ENCODE assay signal across 9 mouse cellular contexts in the genomic region with DNA sequence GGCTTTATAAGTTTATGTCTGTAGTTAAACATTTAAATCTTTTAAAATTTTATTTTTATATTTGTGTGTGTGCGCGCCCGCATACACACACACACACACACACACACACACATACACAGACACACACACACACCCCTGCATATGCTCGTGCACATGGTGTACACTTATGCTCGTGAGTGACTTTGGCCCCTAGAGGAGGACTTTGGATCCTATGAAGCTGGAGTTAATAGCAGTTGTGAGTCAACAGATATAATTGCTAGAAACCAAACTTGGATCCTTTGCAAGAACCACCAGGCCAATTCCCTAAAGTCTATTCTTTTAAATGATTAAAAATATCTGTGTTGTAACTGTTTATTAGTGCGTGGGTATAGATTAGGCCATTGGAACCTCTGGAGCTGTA. TPM values are rescaled to one million over a fixed set of nuclear protein-coding genes. Genes with fewer than 3 reads are reported as not detected.
DNase-seq lines count a peak whose midpoint lies in the region; ATAC-seq and TF ChIP-seq lines count a peak whose summit lies in the region.
"Had no signal": no experiment of that assay in that cellular context is flagged by ENCODE, and none has a peak within 500 bp of the region (broad histone marks: within the 10 kb centered on the region; RNA-seq: fewer than 3 reads in every experiment).

No protein-coding gene starts in this region.

- no peaks in the 10 kb centered on the region for H3K27me3 ChIP-seq in kidney, embryonic 15.5 days
- H3K27me3 ChIP-seq in hindbrain, embryonic 10.5 days (ENCODE audit: insufficient read depth, poor library complexity, severe bottlenecking): no peaks in the 10 kb centered on the region
- no peaks in the 10 kb centered on the region for H3K27me3 ChIP-seq in midbrain, embryonic 16.5 days (ENCODE audit: control insufficient read depth, insufficient read depth, low read depth, low read length)
- H3K27me3 ChIP-seq: liver, embryonic 15.5 days had no signal

- no peak for ATAC-seq in kidney, embryonic 15.5 days (replicated peaks; ENCODE audit: low FRiP score)
- 0 out of 2 replicates have a peak, but pooled peaks have one; percentile 42 for ATAC-seq in midbrain, embryonic 16.5 days

- no peak for TF ChIP-seq POLR2A in cortical plate, adult 2 months (IDR thresholded peaks at IDR 0.05; ENCODE audit: extremely low read depth, insufficient read depth, low read length)

- H3K4me1 ChIP-seq in kidney, embryonic 15.5 days: peaks cover 18% of the 10 kb centered on the region
- H3K4me1 ChIP-seq in cortical plate, adult 2 months (ENCODE audit: control insufficient read depth, insufficient read depth, low read length): peaks cover 6% of the 10 kb centered on the region
- peaks cover 48% of the 10 kb centered on the region for H3K4me1 ChIP-seq in hindbrain, embryonic 10.5 days (replicated peaks)
- peaks cover 20% of the 10 kb centered on the region for H3K4me1 ChIP-seq in midbrain, embryonic 16.5 days (ENCODE audit: control insufficient read depth, insufficient read depth, low read length)

- no peak overlapping the region for H3K4me2 ChIP-seq in kidney, embryonic 15.5 days
- no peak overlapping the region for H3K4me2 ChIP-seq in midbrain, embryonic 16.5 days (ENCODE audit: low read length)
- H3K4me2 ChIP-seq: liver, embryonic 15.5 days had no signal

- WGBS in kidney, embryonic 15.5 days: 90% methylated on average over 6 of the region's 6 CpGs
- 91% methylated on average over 6 of the region's 6 CpGs for WGBS in hindbrain, embryonic 10.5 days
- WGBS in midbrain, embryonic 16.5 days: 68% methylated on average over 6 of the region's 6 CpGs

- H3K9me3 ChIP-seq in kidney, embryonic 15.5 days (replicated peaks): no peaks in the 10 kb centered on the region
- H3K9me3 ChIP-seq in hindbrain, embryonic 10.5 days: no peaks in the 10 kb centered on the region
- no peaks in the 10 kb centered on the region for H3K9me3 ChIP-seq in midbrain, embryonic 16.5 days (replicated peaks; ENCODE audit: control insufficient read depth, low read length, poor library complexity, severe bottlenecking)
- H3K9me3 ChIP-seq: liver, embryonic 15.5 days had no signal

- H3K9ac ChIP-seq in kidney, embryonic 15.5 days: no peak overlapping the region
- no peak overlapping the region for H3K9ac ChIP-seq in midbrain, embryonic 16.5 days (ENCODE audit: low read depth, low read length)
- H3K9ac ChIP-seq: liver, embryonic 15.5 days had no signal

- H3K36me3 ChIP-seq in kidney, embryonic 15.5 days: no peaks in the 10 kb centered on the region
- H3K36me3 ChIP-seq in hindbrain, embryonic 10.5 days: 0 out of 2 replicates have a peak, but pooled peaks cover 3% of the 10 kb centered on the region
- no peaks in the 10 kb centered on the region for H3K36me3 ChIP-seq in midbrain, embryonic 16.5 days (ENCODE audit: control insufficient read depth, insufficient read depth, low read length)
- H3K36me3 ChIP-seq: liver, embryonic 15.5 days had no signal

- TF ChIP-seq CTCF in cortical plate, adult 2 months (IDR thresholded peaks at IDR 0.05; ENCODE audit: extremely low read depth, insufficient read depth, low read length): no peak

- H3K4me3 ChIP-seq in kidney, embryonic 15.5 days (replicated peaks): no peak overlapping the region
- no peak overlapping the region for H3K4me3 ChIP-seq in cortical plate, adult 2 months (ENCODE audit: insufficient read depth, low read length)
- H3K4me3 ChIP-seq in hindbrain, embryonic 10.5 days: no peak overlapping the region
- H3K4me3 ChIP-seq in midbrain, embryonic 16.5 days (ENCODE audit: low read depth, low read length): no peak overlapping the region
- H3K4me3 ChIP-seq: liver, embryonic 15.5 days had no signal

- DNase-seq in kidney, postnatal 4 days: no peak
- DNase-seq in hindbrain, embryonic 10.5 days (ENCODE audit: low spot score): no peak
- DNase-seq in cerebellum, adult 8-10 months: no peak
- DNase-seq in frontal cortex, postnatal 10 days (ENCODE audit: low spot score in 2 of 2): no peak
- DNase-seq: thymus, postnatal 4 days had no signal

- H3K27ac ChIP-seq in kidney, embryonic 15.5 days: peak overlapping the region; percentile 32; the same call in 1 of the 2 replicates
- 0 out of 2 replicates have a peak overlapping the region, but pooled peaks have one; percentile 14 for H3K27ac ChIP-seq in cortical plate, adult 2 months (ENCODE audit: insufficient read depth, low read length)
- H3K27ac ChIP-seq in hindbrain, embryonic 10.5 days: peak overlapping the region; percentile 83
- H3K27ac ChIP-seq in midbrain, embryonic 16.5 days (ENCODE audit: low read length): peak overlapping the region; percentile 93
- H3K27ac ChIP-seq: liver, embryonic 15.5 days had no signal

RNA-seq across cellular contexts. Expression of a gene that starts 42.8 kb away (rescaled TPM):
- 43.1 and 44.2 TPM in 2 replicates for polyA plus RNA-seq in kidney, embryonic 15.5 days (2015; fragmentation: Nextera tagmentation; extraction: Ambion mirVana)
- polyA plus RNA-seq in cortical plate, adult 2 months (2012; rRNA removed): 39.5 and 47.4 TPM in 2 replicates
- 41.8 and 47.2 TPM in 2 replicates for polyA plus RNA-seq in hindbrain, embryonic 10.5 days (2016; fragmentation: Nextera tagmentation; extraction: Ambion mirVana)
- 38.2 and 40.6 TPM in 2 replicates for polyA plus RNA-seq in midbrain, embryonic 16.5 days (2015; fragmentation: Nextera tagmentation; extraction: Ambion mirVana)

Comparison
In these comparisons a context has a peak if more than half of its experiments do, and no peak if none do; other contexts are left out.
1. H3K27ac ChIP-seq: peak in every context shown above with its lines; median percentile 93 in midbrain, embryonic 16.5 days; 83 in hindbrain, embryonic 10.5 days; 32 in kidney, embryonic 15.5 days; 14 in cortical plate, adult 2 months.